Mouse (Mus musculus) liver, adult 2 months (tissue): ENCODE results near the gene Cib2.

Experiments
- CTCF ChIP-seq: fragments of 200-500 bp; IDR thresholded peaks from 2 replicates; pipeline ENCODE4 v1.5.1; 2011; ENCODE audit warnings: low read depth, low read length, control low read depth
- POLR2A ChIP-seq: fragments of 200-500 bp; IDR thresholded peaks from 2 replicates; pipeline ENCODE4 v1.6.1; 2011; ENCODE audit warnings: low read length, control low read depth; ENCODE audit not compliant: insufficient read depth; ENCODE audit errors: extremely low read depth

DNA sequence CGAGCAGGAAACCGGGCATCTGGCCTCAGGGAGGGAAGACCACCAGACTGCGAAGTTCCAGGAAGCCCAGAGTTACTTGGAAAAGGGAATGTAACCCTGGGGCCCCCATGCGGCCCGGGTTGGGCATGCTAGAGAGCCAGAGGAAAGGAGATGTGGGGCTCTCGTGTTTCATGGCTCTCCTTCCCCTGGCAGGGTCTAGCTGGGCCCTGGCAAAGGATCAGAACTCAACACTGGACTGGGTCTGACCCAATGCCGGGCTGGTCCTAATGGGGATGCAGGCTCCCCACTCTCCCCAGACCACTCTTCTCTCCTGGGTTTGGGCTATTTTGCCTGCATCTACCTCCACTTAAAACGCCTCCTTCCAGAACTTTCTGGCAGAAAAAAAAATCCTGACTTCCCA is 1.3 kb downstream of the Cib2 start:
- TF ChIP-seq CTCF, result no peak
- no peak for TF ChIP-seq POLR2A
